Mouse (Mus musculus) megakaryocyte-erythroid progenitor cell, adult 5 weeks (primary cell): ENCODE data around the gene D16Ertd472e. TPM values are rescaled to one million over a fixed set of nuclear protein-coding genes. Genes with fewer than 3 reads are reported as not detected.

Source experiments
- polyA plus RNA-seq: library from polyadenylated mRNA; stranded (reverse); fragments of >175 nt; gene quantifications from 2 replicates; pipeline ENCODE4 v1.2.3, GENCODE M21; 2012

Gene D16Ertd472e
- 34.8 and 39.2 TPM in 2 replicates for polyA plus RNA-seq

GRCm38 (mm10) chr16:78576478-78577084 is at the start of gene D16Ertd472e:
Gene D16Ertd472e, minus strand, starts transcription at chr16:78576708.

Other genes with a start within 250 kb of the D16Ertd472e start
- 13.8 and 18.8 TPM in 2 replicates for gene Btg3, start 199.5 kb downstream of the D16Ertd472e start, polyA plus RNA-seq